Mouse (Mus musculus): Measurements from ENCODE around the gene 1700037H04Rik.

DNA sequence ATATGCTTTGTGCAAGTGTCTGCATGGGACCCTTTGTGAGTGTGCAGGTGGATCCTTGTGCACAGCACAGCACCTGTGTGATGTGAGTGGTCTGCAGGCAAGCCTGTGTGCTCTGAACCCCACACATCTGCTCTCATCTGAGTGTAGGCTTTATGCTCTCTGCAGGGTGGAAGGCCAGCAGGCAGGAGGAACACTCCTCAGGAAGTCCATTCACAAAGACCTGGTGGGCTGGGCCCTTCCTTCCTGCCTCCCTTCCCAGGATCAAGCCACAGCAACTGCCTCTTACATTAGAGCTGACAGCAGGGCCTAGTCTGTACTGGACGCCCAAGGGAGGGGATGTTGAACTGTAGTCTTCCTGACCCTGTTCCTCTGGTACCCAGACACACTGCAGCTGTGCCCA, 25.5 kb downstream of the 1700037H04Rik start:
- no peak for TF ChIP-seq POLR2A (IDR thresholded peaks at IDR 0.05; ENCODE audit: insufficient read length, low read depth)
- TF ChIP-seq MYOG (IDR thresholded peaks at IDR 0.05; ENCODE audit: control insufficient read depth in 1 of 3, insufficient read depth in 1 of 3, insufficient read length in 2 of 3, low read depth in 2 of 3): no peak
- no peak for TF ChIP-seq E2F4 (IDR thresholded peaks at IDR 0.05; ENCODE audit: insufficient read depth)
- TF ChIP-seq MAX (IDR thresholded peaks at IDR 0.05; ENCODE audit: low read depth): no peak
- no peak for TF ChIP-seq POLR2AphosphoS2 (IDR thresholded peaks at IDR 0.05; ENCODE audit: insufficient read length, low read depth)

Measured in myocyte (in vitro differentiated cells).